Mouse (Mus musculus) forebrain, embryonic 14.5 days (tissue): ENCODE results near the gene Lsm2. TPM values are rescaled to one million over a fixed set of nuclear protein-coding genes. Genes with fewer than 3 reads are reported as not detected.

ENCODE experiments used
- ATAC-seq: fragments of 200-750 bp; cut with Nextera tagmentation; 2 replicates; pipeline ENCODE4 v1.8.0; 2017; ENCODE audit warnings: mild to moderate bottlenecking, moderate library complexity
- DNase-seq: peaks from one replicate; pipeline ENCODE4 v3.0.0-alpha.2; 2015; ENCODE audit warnings: low spot score
- H3K27ac ChIP-seq: fragments of 300-500 bp; sonication (generic); 2 replicates; pipeline ENCODE4 v1.5.1; 2014; ENCODE audit warnings: low read depth, mild to moderate bottlenecking, control low read depth, low read length, moderate library complexity
- H3K27me3 ChIP-seq: fragments of 300-500 bp; sonication (generic); replicated peaks from 2 replicates; pipeline ENCODE4 v1.6.1; 2014; ENCODE audit warnings: low read length, control low read depth, mixed read lengths; ENCODE audit not compliant: control insufficient read depth, insufficient read depth
- H3K36me3 ChIP-seq: fragments of 300-500 bp; sonication (generic); 2 replicates; pipeline ENCODE4 v1.6.1; 2014; ENCODE audit warnings: low read length, control low read depth; ENCODE audit not compliant: control insufficient read depth, insufficient read depth
- H3K4me1 ChIP-seq: fragments of 300-500 bp; sonication (generic); 2 replicates; pipeline ENCODE4 v1.6.1; 2014; ENCODE audit warnings: antibody characterized with exemption, low read length, control low read depth; ENCODE audit not compliant: control insufficient read depth, insufficient read depth
- H3K4me2 ChIP-seq: fragments of 300-500 bp; sonication (generic); 2 replicates; pipeline ENCODE4 v1.6.1; 2014; ENCODE audit warnings: mild to moderate bottlenecking, control low read depth, low read length
- H3K4me3 ChIP-seq: fragments of 300-500 bp; sonication (generic); 2 replicates; pipeline ENCODE4 v1.5.1; 2014; ENCODE audit warnings: low read depth, low read length, control low read depth
- H3K9ac ChIP-seq: fragments of 300-500 bp; sonication (generic); 2 replicates; pipeline ENCODE4 v1.6.1; 2014; ENCODE audit warnings: mild to moderate bottlenecking, low read length, control low read depth, moderate library complexity
- H3K9me3 ChIP-seq: fragments of 300-500 bp; sonication (generic); replicated peaks from 2 replicates; pipeline ENCODE4 v1.6.1; 2016; ENCODE audit warnings: low read length, control low read depth, mixed read lengths; ENCODE audit not compliant: control insufficient read depth
- WGBS: fragments of 180-500 bp; shearing (Covaris S2); extraction: QIAGEN DNeasy Blood & Tissue Kit; methylation state at CpG from one replicate; pipeline ENCODE4 v1.1.7; 2014; 5-methylcytosine and 5-hydroxymethylcytosine counted together
- polyA plus RNA-seq: library from polyadenylated mRNA; unstranded; fragments of >200 nt; fragmentation: Nextera tagmentation; extraction: Ambion mirVana; gene quantifications from 2 replicates; pipeline ENCODE4 v1.2.1, GENCODE M21; 2014

Gene Lsm2
- polyA plus RNA-seq, 1 experiment from 2014 or later: 148 TPM

GRCm38 (mm10) chr17:35034896-35035295, 53.2 kb downstream of the Lsm2 start:
- 83% methylated on average over 6 of the region's 6 CpGs for WGBS
- Histone ChIP-seq H3K4me2 (no peak overlapping the region), H3K27ac (no peak overlapping the region), H3K27me3 (no peaks in the 10 kb centered on the region), H3K4me1 (no peaks in the 10 kb centered on the region), H3K4me3 (no peak overlapping the region), H3K36me3 (no peaks in the 10 kb centered on the region), H3K9ac (no peak overlapping the region), H3K9me3 (no peaks in the 10 kb centered on the region)
- no peak for ATAC-seq
- DNase-seq: no peak

Other genes starting within 250 kb of the Lsm2 start
- not detected in 2 replicates for gene C4b, start 238.0 kb upstream of the Lsm2 start, polyA plus RNA-seq
- gene Cyp21a1, start 177.3 kb upstream of the Lsm2 start, polyA plus RNA-seq: not detected in 2 replicates
- gene Stk19, start 144.9 kb upstream of the Lsm2 start, polyA plus RNA-seq: 31.7 and 33.8 TPM in 2 replicates
- 54.9 and 66.4 TPM in 2 replicates for gene Dxo, start 144.8 kb upstream of the Lsm2 start, polyA plus RNA-seq
- 36.6 and 46.9 TPM in 2 replicates for gene Skiv2l, start 131.7 kb upstream of the Lsm2 start, polyA plus RNA-seq
- gene Nelfe, start 131.5 kb upstream of the Lsm2 start, polyA plus RNA-seq: 82.9 and 92.3 TPM in 2 replicates
- gene Cfb, start 119.3 kb upstream of the Lsm2 start, polyA plus RNA-seq: 0.93 and 0.94 TPM in 2 replicates
- gene Zbtb12, start 102.4 kb upstream of the Lsm2 start, polyA plus RNA-seq: 3.5 and 3.8 TPM in 2 replicates
- 0.28 TPM in 1 of 2 replicates, not detected in the other for gene Gm20547, start 99.8 kb upstream of the Lsm2 start, polyA plus RNA-seq
- 1.3 and 1.4 TPM in 2 replicates for gene C2, start 83.6 kb upstream of the Lsm2 start, polyA plus RNA-seq
- gene Ehmt2, start 83.4 kb upstream of the Lsm2 start, polyA plus RNA-seq: 62.5 and 76.9 TPM in 2 replicates
- not detected in 2 replicates for gene Slc44a4, start 67.4 kb upstream of the Lsm2 start, polyA plus RNA-seq
- gene Neu1, start 50.6 kb upstream of the Lsm2 start, polyA plus RNA-seq: 16.2 and 20.0 TPM in 2 replicates
- gene Hspa1b, start 22.6 kb upstream of the Lsm2 start, polyA plus RNA-seq: 0.15 TPM in 1 of 2 replicates, not detected in the other
- gene Gm20481, start 11.9 kb upstream of the Lsm2 start, polyA plus RNA-seq: not detected in 2 replicates
- 1.4 and 3.7 TPM in 2 replicates for gene Hspa1a, start 9.7 kb upstream of the Lsm2 start, polyA plus RNA-seq
- gene Hspa1l, start 9.2 kb upstream of the Lsm2 start, polyA plus RNA-seq: 1.3 and 1.4 TPM in 2 replicates
- 42.4 and 53.9 TPM in 2 replicates for gene Vars, start 19.1 kb downstream of the Lsm2 start, polyA plus RNA-seq
- gene Vwa7, start 34.7 kb downstream of the Lsm2 start, polyA plus RNA-seq: 0.05 and 0.11 TPM in 2 replicates
- 2.9 and 6.2 TPM in 2 replicates for gene Sapcd1, start 46.2 kb downstream of the Lsm2 start, polyA plus RNA-seq
- gene Msh5, start 64.9 kb downstream of the Lsm2 start, polyA plus RNA-seq: 2.3 and 2.6 TPM in 2 replicates
- 28.3 and 37.3 TPM in 2 replicates for gene Clic1, start 68.1 kb downstream of the Lsm2 start, polyA plus RNA-seq
- gene Ddah2, start 77.2 kb downstream of the Lsm2 start, polyA plus RNA-seq: 617 and 661 TPM in 2 replicates
- gene Ly6g6c, start 83.5 kb downstream of the Lsm2 start, polyA plus RNA-seq: not detected in 2 replicates
- 0.28 and 0.42 TPM in 2 replicates for gene Mpig6b, start 84.3 kb downstream of the Lsm2 start, polyA plus RNA-seq
- gene Ly6g6e, start 95.0 kb downstream of the Lsm2 start, polyA plus RNA-seq: 10.1 and 10.7 TPM in 2 replicates
- 0.76 and 1.1 TPM in 2 replicates for gene Ly6g6d, start 96.2 kb downstream of the Lsm2 start, polyA plus RNA-seq
- 0.15 TPM in 1 of 2 replicates, not detected in the other for gene Ly6g6f, start 103.7 kb downstream of the Lsm2 start, polyA plus RNA-seq
- 69.9 and 75.7 TPM in 2 replicates for gene Abhd16a, start 107.4 kb downstream of the Lsm2 start, polyA plus RNA-seq
- gene Ly6g5c, start 126.4 kb downstream of the Lsm2 start, polyA plus RNA-seq: not detected in 2 replicates
- 0.89 and 1.1 TPM in 2 replicates for gene Ly6g5b, start 133.6 kb downstream of the Lsm2 start, polyA plus RNA-seq
- 31.3 and 34.2 TPM in 2 replicates for gene Gpank1, start 139.6 kb downstream of the Lsm2 start, polyA plus RNA-seq
- gene Csnk2b, start 140.2 kb downstream of the Lsm2 start, polyA plus RNA-seq: 313 and 353 TPM in 2 replicates
- gene D17H6S53E, start 144.5 kb downstream of the Lsm2 start, polyA plus RNA-seq: 5.2 and 5.5 TPM in 2 replicates
- 0.22 and 0.29 TPM in 2 replicates for gene Apom, start 150.2 kb downstream of the Lsm2 start, polyA plus RNA-seq
- 128 and 144 TPM in 2 replicates for gene Bag6, start 153.3 kb downstream of the Lsm2 start, polyA plus RNA-seq
- gene Prrc2a, start 183.0 kb downstream of the Lsm2 start, polyA plus RNA-seq: 117 and 141 TPM in 2 replicates
- gene Aif1, start 194.2 kb downstream of the Lsm2 start, polyA plus RNA-seq: 6.9 and 7.3 TPM in 2 replicates
- 6.1 and 8.0 TPM in 2 replicates for gene Lst1, start 206.6 kb downstream of the Lsm2 start, polyA plus RNA-seq
- 0.39 TPM in 1 of 2 replicates, not detected in the other for gene Ltb, start 212.6 kb downstream of the Lsm2 start, polyA plus RNA-seq
- not detected in 2 replicates for gene Tnf, start 220.1 kb downstream of the Lsm2 start, polyA plus RNA-seq
- 0.13 and 0.21 TPM in 2 replicates for gene Lta, start 223.5 kb downstream of the Lsm2 start, polyA plus RNA-seq
- not detected in 2 replicates for gene Gm16181, start 239.0 kb downstream of the Lsm2 start, polyA plus RNA-seq